Mouse (Mus musculus): ENCODE results near the gene 1110008P14Rik.
A peak's percentile ranks its signal among the peaks of the same experiment; 100 is the strongest.

Gene 1110008P14Rik

DNA sequence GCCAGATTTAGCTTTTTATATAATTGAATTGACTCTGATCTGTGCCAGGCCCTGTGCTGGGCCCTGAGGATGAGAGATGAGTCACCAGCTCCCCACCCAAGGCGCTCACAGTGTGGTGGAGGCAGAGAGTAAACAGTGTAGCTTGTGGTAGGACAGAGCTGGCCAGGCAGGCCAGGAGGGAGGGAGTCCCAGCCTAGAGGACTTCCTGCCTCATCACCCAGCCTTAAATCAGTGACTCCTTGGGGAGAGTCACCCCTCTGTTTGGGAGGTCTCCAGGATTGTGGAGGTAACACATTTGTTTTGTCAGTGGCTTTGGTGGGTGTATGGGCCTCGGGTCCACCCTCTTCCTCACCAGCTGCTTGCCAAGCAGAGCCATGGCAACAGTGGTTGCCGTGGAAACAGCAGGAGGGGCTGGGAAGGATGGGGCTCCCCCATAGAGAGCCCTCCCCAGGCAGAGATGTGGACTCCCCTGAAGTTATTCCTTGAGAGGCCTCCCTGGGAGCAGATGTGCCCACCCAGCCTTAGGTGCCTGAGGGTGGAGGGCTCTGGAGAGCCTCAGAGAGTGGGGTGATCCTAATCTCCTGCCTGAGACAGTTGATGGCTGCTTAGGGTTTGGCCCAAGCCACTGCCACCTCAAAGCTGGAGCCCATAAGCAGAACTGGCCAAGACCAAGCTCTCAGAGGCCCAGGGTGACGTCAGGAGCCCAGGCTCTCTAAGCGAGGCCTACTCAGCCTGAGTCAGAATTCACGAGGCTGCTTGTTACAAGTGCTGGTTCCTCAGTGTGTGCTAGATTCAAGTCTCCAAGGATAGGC lies 39.0 kb downstream of the 1110008P14Rik start:
- peak in 1 of 2 experiments; percentile 46 for DNase-seq (ENCODE audit: low spot score in 2 of 2)

DNA sequence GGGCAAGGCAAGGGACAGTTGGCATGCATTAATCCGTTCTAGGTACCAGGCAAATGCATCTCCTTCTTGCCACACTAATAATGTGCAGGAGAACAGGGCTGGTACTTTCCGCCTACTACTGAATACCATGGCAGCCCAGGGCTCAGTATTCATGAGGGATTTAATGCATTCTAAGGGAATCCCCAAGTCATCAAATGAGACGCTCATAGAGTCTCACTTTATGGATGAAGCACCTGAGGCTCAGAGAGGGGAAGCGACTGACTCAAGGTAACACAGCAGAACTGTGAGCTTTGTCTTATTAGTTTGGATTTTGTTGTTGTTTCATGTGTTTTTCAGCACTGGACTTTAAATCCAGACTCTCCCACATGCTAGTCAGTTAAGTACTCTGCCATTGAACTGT lies 39.7 kb downstream of the 1110008P14Rik start:
- DNase-seq (ENCODE audit: low spot score in 2 of 2) = no peak

DNA sequence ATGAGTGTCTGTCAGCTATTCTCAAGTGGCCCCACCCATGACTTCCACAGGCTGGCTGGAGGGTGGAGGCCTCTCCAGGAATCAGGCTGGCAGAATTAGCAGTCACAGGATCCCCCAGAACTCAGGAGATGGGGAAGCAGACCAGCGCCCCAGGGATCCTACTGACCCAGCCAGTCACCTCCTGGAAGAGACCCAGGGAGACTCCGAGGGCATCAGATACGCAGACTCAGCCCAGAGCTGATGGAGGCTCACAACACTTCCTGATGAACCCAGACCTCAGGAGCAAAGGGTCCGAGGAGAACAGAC lies 40.2 kb downstream of the 1110008P14Rik start:
- DNase-seq (ENCODE audit: low spot score in 2 of 2) = no peak

DNA sequence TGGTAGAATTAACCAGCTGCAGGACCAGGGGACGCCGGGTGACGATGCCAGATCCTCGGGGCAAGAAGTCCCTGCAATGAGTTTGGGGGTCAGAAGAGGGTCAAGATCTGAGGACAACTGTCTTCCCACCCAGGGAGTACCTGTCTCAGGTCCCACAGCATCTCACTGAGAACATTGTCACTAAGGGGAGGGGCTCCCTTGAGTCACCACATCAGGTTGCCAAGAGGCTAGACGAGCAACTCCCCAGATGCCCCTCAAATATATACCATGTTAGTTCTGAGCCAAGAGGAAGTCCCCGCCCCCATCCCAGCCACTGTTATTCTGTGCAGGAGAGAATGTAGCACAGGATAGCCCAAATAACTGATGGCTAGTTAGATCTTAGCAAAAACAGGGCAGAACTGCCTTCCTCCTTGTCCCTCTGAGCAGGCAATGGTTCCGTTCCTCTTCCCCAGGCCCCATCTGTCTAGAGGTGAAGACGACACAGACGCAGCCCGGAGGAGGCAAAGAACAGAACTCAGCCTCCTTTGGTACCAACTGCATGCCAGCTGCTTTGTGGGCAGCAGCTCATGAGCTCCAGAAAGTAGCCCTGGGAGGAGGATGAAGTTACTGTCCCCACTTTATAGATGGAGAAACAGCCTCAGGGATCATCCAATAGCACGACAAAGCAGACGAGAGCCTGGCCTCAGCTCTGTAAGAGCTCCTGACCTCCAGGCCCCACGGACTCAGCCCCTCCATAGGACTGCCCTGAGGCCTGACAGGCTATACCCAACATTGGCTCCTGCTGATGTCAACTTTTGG lies 40.7 kb downstream of the 1110008P14Rik start:
- no peak for DNase-seq (ENCODE audit: low spot score in 2 of 2)

DNA sequence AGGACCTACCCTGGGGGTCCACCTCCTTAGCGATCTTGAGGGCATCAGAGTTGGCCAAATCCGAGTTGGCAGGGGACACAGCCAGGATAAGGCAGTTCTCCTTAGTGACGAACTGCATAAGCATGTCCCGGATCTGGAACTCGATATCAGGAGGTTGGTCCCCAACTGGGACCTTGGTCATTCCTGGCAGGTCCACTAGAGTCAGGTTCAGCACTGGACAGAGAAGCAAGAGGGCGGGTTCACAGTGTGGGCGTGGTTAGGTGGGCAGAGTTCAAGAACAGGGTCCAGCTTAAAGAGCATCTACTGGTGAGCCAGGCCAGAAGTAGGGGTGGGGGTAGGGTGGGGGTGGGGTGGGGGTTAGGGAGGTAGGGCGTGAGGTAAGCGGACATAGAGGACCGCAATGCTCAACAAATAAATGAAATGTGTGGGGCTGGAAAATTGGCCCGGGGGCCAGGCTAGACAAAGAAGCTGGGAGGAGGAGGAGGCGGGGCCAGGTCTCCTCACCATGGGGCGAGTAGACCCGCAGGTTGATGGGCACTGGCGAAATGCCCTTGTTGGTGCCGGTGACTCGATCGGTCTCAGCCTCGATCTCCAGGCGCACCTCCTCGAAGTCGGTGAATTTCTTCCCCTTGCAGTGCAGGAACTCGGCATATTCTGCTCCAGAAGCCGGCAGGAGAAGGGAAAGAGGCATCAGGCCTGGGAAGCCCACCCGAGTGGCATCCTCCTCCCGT lies 41.7 kb downstream of the 1110008P14Rik start:
- DNase-seq (ENCODE audit: low spot score in 2 of 2) = no peak

DNA sequence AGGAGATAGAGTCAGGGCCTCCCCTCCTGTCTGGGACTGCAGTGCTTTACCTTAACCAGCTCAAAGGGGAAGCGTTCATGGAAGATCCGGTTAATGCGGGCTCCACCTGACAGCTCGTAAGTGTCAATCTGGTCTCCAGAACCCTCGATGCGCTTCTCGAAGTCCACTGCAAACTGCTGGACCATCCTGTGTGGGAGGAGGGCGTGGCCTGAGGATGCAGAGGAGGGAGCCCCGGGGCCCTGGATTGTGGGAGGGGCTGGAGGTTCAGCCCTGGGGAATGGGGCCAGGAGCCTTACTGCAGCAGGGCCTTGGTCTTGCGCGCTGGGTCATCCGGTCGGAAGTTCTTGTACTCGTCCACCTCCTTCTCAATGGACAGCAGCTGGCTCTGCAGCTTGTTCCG lies 45.9 kb downstream of the 1110008P14Rik start:
- no peak for DNase-seq (ENCODE audit: low spot score in 2 of 2)

DNA sequence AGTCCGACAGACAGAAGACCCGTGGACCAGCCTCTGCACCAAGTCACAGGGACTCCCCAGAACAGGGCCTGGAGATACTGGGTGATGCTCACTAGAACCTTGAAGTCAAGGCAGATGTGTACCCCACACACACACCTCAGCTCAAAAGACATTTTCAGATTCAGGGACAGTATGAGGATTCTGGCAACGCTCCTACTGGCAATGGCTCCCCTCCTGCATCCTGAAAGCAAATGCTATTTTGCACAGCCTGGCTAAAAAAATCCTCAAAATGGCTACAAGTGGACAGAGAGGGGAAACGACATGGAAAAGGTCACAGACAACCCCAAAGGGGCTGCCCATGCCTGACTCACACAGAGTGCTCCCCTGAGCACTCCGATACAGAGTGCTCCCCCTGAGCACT lies 49.6 kb downstream of the 1110008P14Rik start:
- DNase-seq (ENCODE audit: low spot score in 2 of 2) = no peak

DNA sequence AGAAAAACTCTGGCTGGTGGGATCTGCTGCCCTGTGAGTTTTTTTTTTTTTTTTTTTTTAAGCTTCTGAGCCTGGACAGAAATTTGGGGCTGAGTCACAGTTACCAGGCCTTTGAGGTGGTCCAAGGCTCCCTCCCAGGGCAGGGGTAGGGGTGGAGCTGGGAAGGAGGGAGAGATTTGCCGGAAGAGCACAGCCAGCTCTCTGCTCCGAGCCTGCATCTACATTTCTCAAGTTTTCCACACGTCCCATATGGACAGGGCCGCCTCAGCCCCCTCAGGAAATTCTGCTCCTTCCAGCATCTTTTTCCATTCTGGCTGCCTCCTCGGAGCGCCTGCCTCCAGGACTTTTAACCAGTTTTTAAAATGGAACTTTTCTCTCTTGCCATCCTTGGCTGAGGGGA lies 52.2 kb downstream of the 1110008P14Rik start:
- DNase-seq (ENCODE audit: low spot score in 2 of 2) = no peak

DNA sequence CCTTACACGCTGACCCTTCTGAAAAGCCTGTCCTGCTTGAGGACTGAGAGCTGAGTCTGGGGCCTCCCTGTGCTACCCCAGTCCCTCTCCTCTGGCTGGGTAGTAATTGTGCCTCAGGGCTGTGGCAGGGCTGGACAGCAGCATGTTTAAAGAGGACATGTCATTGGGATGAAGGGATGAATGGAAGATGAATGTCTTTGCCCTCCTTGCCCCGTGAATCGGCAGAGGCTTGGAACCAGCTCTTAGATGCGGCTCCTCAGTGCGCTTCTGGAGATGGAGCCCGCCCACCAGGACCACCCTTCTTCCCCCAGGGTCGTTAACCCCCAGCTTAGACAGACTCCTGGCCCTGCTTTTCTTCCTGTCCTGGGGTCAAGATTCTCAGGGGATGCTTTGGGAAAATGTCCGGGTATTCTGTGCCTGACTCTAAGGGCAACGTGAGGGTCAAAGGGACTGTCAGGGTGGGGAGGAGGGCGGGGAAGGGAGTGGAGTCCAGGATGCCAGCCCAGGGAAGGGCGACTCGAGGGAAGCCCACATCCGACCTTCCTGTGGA lies 52.8 kb downstream of the 1110008P14Rik start:
- DNase-seq (ENCODE audit: low spot score in 2 of 2) = no peak

DNA sequence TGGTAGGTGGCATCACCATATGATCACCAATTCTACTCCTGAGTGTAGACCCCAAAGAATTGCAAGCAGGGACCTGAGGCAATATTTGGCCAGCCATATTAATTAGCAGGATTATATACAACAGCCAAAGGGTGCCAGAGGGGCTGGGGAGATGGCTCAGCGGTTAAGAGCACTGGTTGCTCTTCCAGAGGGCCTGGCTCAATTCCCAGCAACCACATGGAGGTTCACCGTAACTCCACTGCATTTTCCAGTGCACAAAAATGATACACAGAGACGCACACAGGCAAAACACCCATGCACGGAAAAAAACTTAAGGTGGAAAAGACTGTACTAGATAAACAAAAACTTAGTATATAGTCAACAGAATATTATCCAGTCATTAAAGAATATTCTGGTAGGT lies 54.5 kb downstream of the 1110008P14Rik start:
- DNase-seq (ENCODE audit: low spot score in 2 of 2) = no peak

Data from frontal cortex, postnatal 10 days (tissue).